Mouse (Mus musculus): Measurements from ENCODE around the gene Themis. TPM values are rescaled to one million over a fixed set of nuclear protein-coding genes. Genes with fewer than 3 reads are reported as not detected.
A peak's percentile ranks its signal among the peaks of the same experiment; 100 is the strongest.

Gene Themis
- total RNA-seq, 1 experiment from 2014 or later = 0.55 TPM

DNA sequence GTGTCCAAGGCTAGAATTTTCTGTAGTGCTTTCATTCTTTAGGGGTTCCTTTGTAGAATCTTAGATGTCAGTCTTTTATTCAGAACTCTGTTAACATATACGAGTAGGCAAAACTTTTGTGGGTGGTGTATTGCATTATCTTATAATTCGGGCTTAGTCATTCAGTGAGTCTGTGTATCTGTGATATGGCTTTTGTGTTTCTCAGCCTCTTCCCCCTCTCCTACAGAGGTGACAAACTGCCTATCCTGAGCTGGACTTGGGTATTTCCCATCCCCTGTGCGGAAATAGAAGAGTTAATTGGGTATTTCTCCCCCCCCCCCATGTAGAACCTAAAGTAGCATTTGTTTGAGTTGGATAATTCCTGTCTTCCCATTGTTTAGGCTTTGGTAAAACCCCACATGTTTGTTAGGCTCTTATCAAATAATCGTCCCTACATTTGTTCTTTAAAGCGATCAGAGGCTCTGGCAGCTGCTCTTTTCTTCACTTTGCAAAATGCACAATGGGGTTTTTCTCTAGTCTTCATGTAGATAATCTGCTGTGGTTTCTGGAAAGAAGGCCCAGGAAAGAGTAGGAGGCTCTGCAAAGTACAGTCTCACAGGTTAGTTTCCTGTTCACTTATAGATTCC is 108.7 kb downstream of the Themis start:
- ATAC-seq (replicated peaks; ENCODE audit: low read depth, poor library complexity, severe bottlenecking) = peak; percentile 77

DNA sequence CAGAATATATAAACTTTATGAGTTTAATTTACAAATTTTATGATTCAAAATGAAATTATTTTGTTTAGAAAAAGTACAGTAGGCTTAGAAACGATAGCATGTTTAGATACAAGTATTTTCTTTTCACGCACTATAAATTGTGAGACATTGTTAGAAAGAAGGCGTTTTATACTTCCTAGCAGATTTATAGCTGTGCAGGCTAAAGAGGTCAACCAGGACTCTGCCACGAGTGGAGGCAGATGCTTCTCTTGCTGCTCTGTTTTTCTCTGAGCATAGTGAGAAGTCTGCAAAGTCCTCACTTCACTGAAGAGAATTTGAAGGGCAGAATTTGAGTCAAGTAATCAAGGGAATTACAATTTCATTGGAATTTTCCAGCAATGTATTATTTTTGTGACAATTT is 131.3 kb downstream of the Themis start:
- ATAC-seq (replicated peaks; ENCODE audit: low read depth, poor library complexity, severe bottlenecking) = no peak

GRCm38 (mm10) chr10:28805160-28805559 is 137.0 kb downstream of the Themis start:
- ATAC-seq (replicated peaks; ENCODE audit: low read depth, poor library complexity, severe bottlenecking) = no peak

DNA sequence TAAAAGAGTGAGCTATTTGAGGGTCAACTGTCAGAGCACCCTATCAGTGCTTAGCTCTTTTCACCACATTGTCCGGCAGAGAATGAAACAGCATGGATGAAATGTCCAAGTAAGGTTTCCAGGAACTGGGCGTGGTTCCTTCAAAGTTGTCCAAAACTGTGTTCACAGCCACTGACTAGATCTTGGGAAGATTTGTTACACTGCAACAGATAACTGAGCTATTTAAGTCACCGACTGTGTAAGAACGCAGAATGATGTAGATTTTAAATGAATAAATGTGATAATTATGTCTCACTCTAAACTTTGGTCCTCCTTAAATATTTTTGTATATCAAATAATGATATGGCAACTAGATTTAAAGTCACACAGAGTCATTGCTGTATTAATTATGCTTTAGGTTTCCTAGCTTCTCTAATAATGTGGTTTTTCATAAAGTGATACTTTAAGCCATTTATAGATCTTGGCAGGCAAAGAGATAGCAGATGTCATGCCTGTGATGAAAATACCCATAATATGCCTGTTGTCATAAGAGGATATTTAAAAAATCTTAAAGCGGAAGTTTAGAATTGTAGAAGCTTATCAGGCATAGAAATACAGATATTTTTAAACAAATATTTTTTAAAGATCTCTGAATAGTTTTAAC is 143.9 kb downstream of the Themis start:
- ATAC-seq (replicated peaks; ENCODE audit: low read depth, poor library complexity, severe bottlenecking) = no peak

GRCm38 (mm10) chr10:28812571-28812936 is 144.4 kb downstream of the Themis start:
- no peak for ATAC-seq (replicated peaks; ENCODE audit: low read depth, poor library complexity, severe bottlenecking)

DNA sequence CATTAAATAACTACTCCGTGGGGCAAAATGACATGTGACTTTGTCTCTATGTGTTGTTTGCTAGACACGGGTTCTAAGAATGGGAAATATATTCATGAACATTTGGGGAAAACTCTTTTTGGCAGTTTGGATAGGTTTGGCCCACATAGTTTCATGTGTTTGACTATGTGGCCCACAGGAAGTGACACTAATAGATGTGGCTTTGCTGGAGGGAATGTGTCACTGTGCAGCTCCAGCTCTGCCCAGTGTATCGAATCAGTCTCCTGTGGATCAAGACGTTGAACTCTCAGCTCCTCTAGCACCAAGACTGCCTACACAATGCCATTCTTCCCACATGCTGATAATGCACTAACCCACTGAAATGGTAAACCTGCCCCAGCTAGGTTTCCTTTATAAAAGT is 148.0 kb downstream of the Themis start:
- no peak for ATAC-seq (replicated peaks; ENCODE audit: low read depth, poor library complexity, severe bottlenecking)

- ATAC-seq (replicated peaks; ENCODE audit: low read depth, poor library complexity, severe bottlenecking) = no peak
Measured at GRCm38 (mm10) chr10:28822320-28822719, 154.2 kb downstream of the Themis start.

GRCm38 (mm10) chr10:28842605-28843004 is 174.4 kb downstream of the Themis start:
- no peak for ATAC-seq (replicated peaks; ENCODE audit: low read depth, poor library complexity, severe bottlenecking)

GRCm38 (mm10) chr10:28843755-28844717 is 175.9 kb downstream of the Themis start:
- ATAC-seq (replicated peaks; ENCODE audit: low read depth, poor library complexity, severe bottlenecking) = peak; percentile 97

DNA sequence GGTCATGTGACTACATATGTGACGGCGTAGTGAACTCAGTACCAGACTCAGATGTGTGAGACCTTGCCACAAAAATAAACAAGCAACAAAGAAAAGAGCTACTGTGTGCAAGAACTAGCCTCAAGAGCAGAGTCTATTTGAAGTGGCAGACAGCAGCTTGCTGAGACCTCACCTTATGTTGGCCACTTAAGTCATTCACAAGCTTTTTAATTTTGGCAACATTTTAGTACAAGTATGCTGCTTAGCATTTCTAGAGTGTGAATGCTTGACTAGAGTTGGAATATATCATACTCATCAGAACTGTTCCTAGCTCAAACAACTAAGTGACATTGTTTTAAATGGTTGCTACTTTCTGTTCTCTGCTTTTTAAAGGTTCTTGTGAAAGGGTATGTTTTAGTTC is 188.0 kb downstream of the Themis start:
- ATAC-seq (replicated peaks; ENCODE audit: low read depth, poor library complexity, severe bottlenecking) = no peak

- ATAC-seq (replicated peaks; ENCODE audit: low read depth, poor library complexity, severe bottlenecking) = no peak
Measured at GRCm38 (mm10) chr10:28870580-28871354, 202.6 kb downstream of the Themis start.

DNA sequence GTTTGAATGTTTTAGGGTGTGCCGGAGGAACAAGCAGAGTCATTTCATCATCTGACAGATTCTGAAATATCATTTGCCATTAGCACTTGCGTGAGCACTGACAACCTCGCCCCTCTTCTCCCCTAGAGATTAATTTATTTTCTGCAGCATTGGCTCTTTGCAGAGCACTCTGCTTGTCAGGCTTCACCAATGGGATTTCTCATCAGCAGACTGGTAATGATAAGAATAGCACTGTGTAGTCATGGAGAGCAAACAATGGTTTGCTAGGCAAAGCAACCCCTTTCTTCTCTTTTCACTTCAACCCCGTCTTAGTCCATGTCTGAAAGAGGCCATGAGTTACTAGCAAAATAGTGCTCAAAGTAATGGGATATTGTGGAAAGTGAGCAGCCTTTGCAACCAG is 206.4 kb downstream of the Themis start:
- ATAC-seq (replicated peaks; ENCODE audit: low read depth, poor library complexity, severe bottlenecking) = no peak

- no peak for ATAC-seq (replicated peaks; ENCODE audit: low read depth, poor library complexity, severe bottlenecking)
Measured at GRCm38 (mm10) chr10:28887643-28888042, 219.5 kb downstream of the Themis start.

DNA sequence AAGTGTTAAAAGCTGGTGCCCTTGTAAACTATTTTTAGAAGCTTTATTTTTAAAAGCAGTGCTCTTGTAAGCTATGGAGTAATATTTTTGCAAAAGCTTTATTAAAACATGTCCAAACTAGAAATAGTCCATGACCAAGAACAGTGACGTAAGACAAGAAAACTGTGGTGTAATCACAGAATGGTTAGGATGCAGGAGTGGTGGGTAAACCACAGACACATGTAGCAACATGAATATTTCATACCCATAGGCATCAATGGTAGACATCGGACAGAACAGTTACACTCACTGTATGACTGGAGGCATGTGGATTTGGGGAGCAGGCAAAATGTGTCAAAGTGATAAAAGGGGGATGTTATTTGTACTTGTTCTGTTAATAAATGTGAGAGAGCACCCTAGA is 222.7 kb downstream of the Themis start:
- ATAC-seq (replicated peaks; ENCODE audit: low read depth, poor library complexity, severe bottlenecking) = 0 out of 2 replicates have a peak, but pooled peaks have one; percentile 45

GRCm38 (mm10) chr10:28898351-28898750 is 230.2 kb downstream of the Themis start:
- ATAC-seq (replicated peaks; ENCODE audit: low read depth, poor library complexity, severe bottlenecking) = peak; percentile 78

Data from common myeloid progenitor, adult 5-6 weeks (primary cell).